Mouse (Mus musculus): Measurements from ENCODE around the gene Acsl3. TPM values are rescaled to one million over a fixed set of nuclear protein-coding genes. Genes with fewer than 3 reads are reported as not detected.

Gene Acsl3
- polyA plus RNA-seq, 1 experiment from 2014 or later: 88.6 TPM

DNA sequence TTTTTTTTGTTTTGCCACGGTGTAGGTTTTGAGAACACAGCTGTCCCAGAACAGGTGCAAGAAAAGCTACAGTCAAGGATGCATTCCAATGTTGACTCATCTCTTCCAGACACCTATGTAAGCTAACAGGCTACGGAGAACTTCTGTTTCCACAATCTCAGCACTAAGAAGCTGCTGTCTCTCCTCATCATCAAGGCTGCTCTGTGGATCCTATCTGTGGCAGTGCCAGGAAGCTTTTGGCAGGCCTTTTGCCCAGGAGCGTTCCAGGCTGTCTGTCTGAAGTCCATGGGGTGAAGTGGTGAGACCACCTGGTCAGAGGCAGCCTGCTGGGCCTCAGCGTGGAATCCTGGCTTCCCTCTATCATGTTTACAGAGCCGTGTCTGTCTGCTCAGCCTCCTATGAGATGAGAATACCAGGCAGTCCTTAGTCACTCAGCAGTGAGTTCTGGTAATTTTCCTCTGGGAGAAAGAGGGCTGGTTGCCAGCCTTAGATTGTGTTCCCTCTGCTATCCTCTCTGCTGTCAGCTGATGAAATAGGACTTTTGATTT lies 87.7 kb downstream of the Acsl3 start:
- H3K4me2 ChIP-seq (replicated peaks; ENCODE audit: low read depth, low read length): no peak overlapping the region
- no peak for ATAC-seq (ENCODE audit: low FRiP score)
- no peak for DNase-seq (ENCODE audit: low spot score)
- H3K27ac ChIP-seq (ENCODE audit: low read depth, low read length): no peak overlapping the region
- no peak overlapping the region for H3K9ac ChIP-seq (ENCODE audit: low read depth, low read length)
- H3K36me3 ChIP-seq (ENCODE audit: control insufficient read depth, insufficient read depth, low read length): no peaks in the 10 kb centered on the region
- H3K27me3 ChIP-seq (ENCODE audit: control insufficient read depth, insufficient read depth, low read length): no peaks in the 10 kb centered on the region
- 49% methylated on average over 5 of the region's 5 CpGs for WGBS
- H3K9me3 ChIP-seq (ENCODE audit: control insufficient read depth, low read length): no peaks in the 10 kb centered on the region
- H3K4me1 ChIP-seq (replicated peaks; ENCODE audit: control insufficient read depth, insufficient read depth, low read length): no peaks in the 10 kb centered on the region
- H3K4me3 ChIP-seq (ENCODE audit: low read depth, low read length): no peak overlapping the region

Other genes starting within 250 kb of the Acsl3 start
- 146 and 152 TPM in 2 replicates for gene Farsb, start 168.9 kb upstream of the Acsl3 start, polyA plus RNA-seq (2014; fragmentation: Nextera tagmentation; extraction: Ambion mirVana)
- gene Mogat1, start 146.8 kb upstream of the Acsl3 start, polyA plus RNA-seq (2014; fragmentation: Nextera tagmentation; extraction: Ambion mirVana): 0.45 and 0.59 TPM in 2 replicates
- gene BC035947, start 145.7 kb upstream of the Acsl3 start, polyA plus RNA-seq (2014; fragmentation: Nextera tagmentation; extraction: Ambion mirVana): 0.20 and 0.25 TPM in 2 replicates
- 6.0 and 11.8 TPM in 2 replicates for gene Utp14b, start 213 bp downstream of the Acsl3 start, polyA plus RNA-seq (2014; fragmentation: Nextera tagmentation; extraction: Ambion mirVana)
- 0.74 and 1.3 TPM in 2 replicates for gene Kcne4, start 158.9 kb downstream of the Acsl3 start, polyA plus RNA-seq (2014; fragmentation: Nextera tagmentation; extraction: Ambion mirVana)